8 mouse cellular contexts compared by ENCODE assay signal in genomic region chr3:85887239-85887827, GRCm38 (mm10). TPM values are rescaled to one million over a fixed set of nuclear protein-coding genes. Genes with fewer than 3 reads are reported as not detected.
DNase-seq lines count a peak whose midpoint lies in the region; ATAC-seq lines count a peak whose summit lies in the region.

Gene Glt28d2, minus strand, starts transcription at chr3:85887516.
Gene Gm37240, minus strand, starts transcription at chr3:85887518.

- H3K4me3 ChIP-seq in hindbrain, embryonic 13.5 days = peak within 1 kb of the TSS; percentile 56

- peak; percentile 96 for DNase-seq in R1 (ENCODE audit: low read depth, low spot score)
- DNase-seq in cerebellum, postnatal 14 days = peak; percentile 56 to 66
- DNase-seq in frontal cortex, postnatal 14 days (ENCODE audit: low spot score in 2 of 2) = peak; percentile 48 to 50
- DNase-seq in layer of hippocampus, postnatal 14 days (ENCODE audit: low spot score in 2 of 2) = peak; percentile 21 to 36
- DNase-seq in lung, postnatal 14 days = peak; percentile 87
- peak; percentile 83 for DNase-seq in retina, embryonic 14.5 days (ENCODE audit: low spot score)
- DNase-seq in thymus, postnatal 36 days = peak; percentile 56 to 74

- ATAC-seq in hindbrain, embryonic 13.5 days (ENCODE audit: low FRiP score) = peak; percentile 90

- no peak within 1 kb of the TSS for H3K27ac ChIP-seq in hindbrain, embryonic 13.5 days

- H3K9me3 ChIP-seq in hindbrain, embryonic 13.5 days = no peaks in the 10 kb centered on the region

- no peaks in the 10 kb centered on the region for H3K36me3 ChIP-seq in hindbrain, embryonic 13.5 days

- H3K4me1 ChIP-seq in hindbrain, embryonic 13.5 days (replicated peaks) = peaks cover 19% of the 10 kb centered on the region

- WGBS in hindbrain, embryonic 13.5 days = under 1% methylated on average over 48 of the region's 48 CpGs

- H3K4me2 ChIP-seq in hindbrain, embryonic 13.5 days = peak within 1 kb of the TSS; percentile 99

- peaks cover 34% of the 10 kb centered on the region for H3K27me3 ChIP-seq in hindbrain, embryonic 13.5 days

- H3K9ac ChIP-seq in hindbrain, embryonic 13.5 days = peak within 1 kb of the TSS; percentile 59

RNA-seq across cellular contexts. Expression of gene Glt28d2, which starts in this region (rescaled TPM):
- 0.10 and 0.23 TPM in 2 replicates for polyA plus RNA-seq in hindbrain, embryonic 13.5 days (2015; fragmentation: Nextera tagmentation; extraction: Ambion mirVana)
- total RNA-seq in layer of hippocampus, postnatal 14 days (2021) = under 1 TPM; 0.29 to 0.48 TPM

RNA-seq across cellular contexts. Expression of gene Gm37240, which starts in this region (rescaled TPM):
- polyA plus RNA-seq in hindbrain, embryonic 13.5 days (2015; fragmentation: Nextera tagmentation; extraction: Ambion mirVana) = 0.08 and 0.26 TPM in 2 replicates
- 1 to 10 TPM in 1 of 2 experiments, under 1 TPM in 1; 0.98 to 1.0 TPM for total RNA-seq in layer of hippocampus, postnatal 14 days (2021)

Comparison
In these comparisons a context has a peak if more than half of its experiments do, and no peak if none do; other contexts are left out.
1. Peak in ATAC-seq, H3K4me3 ChIP-seq, H3K9ac ChIP-seq and H3K4me2 ChIP-seq in hindbrain, embryonic 13.5 days; RNA of the genes that start here not detected or under 1 TPM.
2. DNase-seq: peak in every context shown above with its lines; median percentile 96 in R1; 87 in lung, postnatal 14 days; 83 in retina, embryonic 14.5 days; 65 in thymus, postnatal 36 days; 61 in cerebellum, postnatal 14 days; 49 in frontal cortex, postnatal 14 days; 28 in layer of hippocampus, postnatal 14 days.